Mouse (Mus musculus) right cerebral cortex, postnatal 36 days (tissue): ENCODE measurements at regions not wholly inside any gene's neighbourhood (a gene's known extent, or its start where the extent isn't known, plus 50 kb on each side); places are given as distances from the start of the nearest gene placed in this dataset.

Source experiments
- DNase-seq, 2 experiments: peaks; one replicate each; pipeline ENCODE4 v3.0.0; 2022; ENCODE audit warnings: low spot score in 2 of 2, mixed read lengths in 1 of 2

GRCm38 (mm10) chr4:34336971-34337797 is 213.6 kb upstream of the Akirin2 start:
- DNase-seq = peak; percentile 31 to 60

GRCm38 (mm10) chr4:34337852-34338251 is 212.9 kb upstream of the Akirin2 start:
- no peak for DNase-seq

GRCm38 (mm10) chr4:34340057-34340456 is 210.7 kb upstream of the Akirin2 start:
- no peak for DNase-seq

- DNase-seq = no peak
Measured at GRCm38 (mm10) chr4:34371281-34372032, 179.3 kb upstream of the Akirin2 start.

GRCm38 (mm10) chr4:34386338-34386967 is 164.3 kb upstream of the Akirin2 start:
- no peak for DNase-seq

- no peak for DNase-seq
Measured at GRCm38 (mm10) chr4:34391499-34391898, 159.2 kb upstream of the Akirin2 start.

- no peak for DNase-seq
Measured at GRCm38 (mm10) chr4:34403061-34403460, 147.7 kb upstream of the Akirin2 start.

- no peak for DNase-seq
Measured at GRCm38 (mm10) chr4:34407181-34407580, 143.6 kb upstream of the Akirin2 start.

- DNase-seq = no peak
Measured at GRCm38 (mm10) chr4:34420970-34421369, 129.8 kb upstream of the Akirin2 start.

GRCm38 (mm10) chr4:34424131-34424646 is 126.5 kb upstream of the Akirin2 start:
- no peak for DNase-seq

- DNase-seq = no peak
Measured at GRCm38 (mm10) chr4:34429003-34429402, 121.7 kb upstream of the Akirin2 start.

GRCm38 (mm10) chr4:34429456-34430235 is 121.1 kb upstream of the Akirin2 start:
- peak in 1 of 2 experiments; percentile 10 for DNase-seq

- DNase-seq = no peak
Measured at GRCm38 (mm10) chr4:34437316-34437715, 113.4 kb upstream of the Akirin2 start.

- DNase-seq = no peak
Measured at GRCm38 (mm10) chr4:34449582-34449981, 101.2 kb upstream of the Akirin2 start.

- DNase-seq = no peak
Measured at GRCm38 (mm10) chr4:34462591-34462990, 88.1 kb upstream of the Akirin2 start.

GRCm38 (mm10) chr4:34465845-34466244 is 84.9 kb upstream of the Akirin2 start:
- DNase-seq = no peak

- no peak for DNase-seq
Measured at GRCm38 (mm10) chr4:34466309-34466708, 84.4 kb upstream of the Akirin2 start.

GRCm38 (mm10) chr4:34468096-34468495 is 82.6 kb upstream of the Akirin2 start:
- DNase-seq = no peak

GRCm38 (mm10) chr4:34475792-34476448 is 74.8 kb upstream of the Akirin2 start:
- DNase-seq = no peak

- no peak for DNase-seq
Measured at GRCm38 (mm10) chr4:34484273-34484672, 66.5 kb upstream of the Akirin2 start.

GRCm38 (mm10) chr4:34485574-34485973 is 65.2 kb upstream of the Akirin2 start:
- DNase-seq = no peak
